Mouse (Mus musculus): ENCODE results near the gene Sdf4. TPM values are rescaled to one million over a fixed set of nuclear protein-coding genes. Genes with fewer than 3 reads are reported as not detected.

Gene Sdf4
- polyA plus RNA-seq (2017; shearing (Covaris generic)) = 100 to 1,000 TPM; 563 to 617 TPM

DNA sequence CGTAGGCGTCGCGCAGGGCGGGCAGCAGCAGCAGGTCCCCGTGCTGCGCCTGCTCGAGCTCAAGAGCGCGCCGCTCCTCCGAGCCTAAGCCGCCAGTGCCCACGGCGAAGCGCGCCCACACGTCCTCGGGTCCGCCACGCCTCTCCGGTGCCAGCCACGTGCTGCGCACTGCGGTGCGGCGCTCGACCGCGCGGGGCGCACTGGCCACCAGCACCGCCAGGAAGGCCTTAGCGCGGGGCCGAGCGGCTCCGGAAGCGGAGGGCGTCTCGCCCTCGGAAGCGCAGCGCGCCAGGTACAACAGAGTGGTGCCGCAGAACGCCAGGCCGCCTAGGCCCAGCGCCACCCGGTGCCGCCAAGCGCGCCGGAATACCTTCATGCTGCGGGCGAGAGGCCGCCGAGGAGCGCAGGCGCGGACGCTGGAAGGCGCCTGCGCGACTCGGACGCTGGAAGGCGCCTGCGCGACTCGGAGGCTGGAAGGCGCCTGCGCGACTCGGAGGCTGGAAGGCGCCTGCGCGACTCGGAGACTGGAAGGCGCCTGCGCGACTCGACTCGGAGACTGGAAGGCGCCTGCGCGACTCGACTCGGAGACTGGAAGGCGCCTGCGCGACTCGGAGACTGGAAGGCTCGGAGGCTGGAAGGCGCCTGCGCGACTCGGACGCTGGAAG, at the start of gene Sdf4, which contains the start of gene B3galt6:
Gene Sdf4, plus strand, starts transcription at position 632 of the 665 bp plus-strand sequence.
Gene B3galt6, minus strand, starts transcription at position 409 of the 665 bp plus-strand sequence.

DNA sequence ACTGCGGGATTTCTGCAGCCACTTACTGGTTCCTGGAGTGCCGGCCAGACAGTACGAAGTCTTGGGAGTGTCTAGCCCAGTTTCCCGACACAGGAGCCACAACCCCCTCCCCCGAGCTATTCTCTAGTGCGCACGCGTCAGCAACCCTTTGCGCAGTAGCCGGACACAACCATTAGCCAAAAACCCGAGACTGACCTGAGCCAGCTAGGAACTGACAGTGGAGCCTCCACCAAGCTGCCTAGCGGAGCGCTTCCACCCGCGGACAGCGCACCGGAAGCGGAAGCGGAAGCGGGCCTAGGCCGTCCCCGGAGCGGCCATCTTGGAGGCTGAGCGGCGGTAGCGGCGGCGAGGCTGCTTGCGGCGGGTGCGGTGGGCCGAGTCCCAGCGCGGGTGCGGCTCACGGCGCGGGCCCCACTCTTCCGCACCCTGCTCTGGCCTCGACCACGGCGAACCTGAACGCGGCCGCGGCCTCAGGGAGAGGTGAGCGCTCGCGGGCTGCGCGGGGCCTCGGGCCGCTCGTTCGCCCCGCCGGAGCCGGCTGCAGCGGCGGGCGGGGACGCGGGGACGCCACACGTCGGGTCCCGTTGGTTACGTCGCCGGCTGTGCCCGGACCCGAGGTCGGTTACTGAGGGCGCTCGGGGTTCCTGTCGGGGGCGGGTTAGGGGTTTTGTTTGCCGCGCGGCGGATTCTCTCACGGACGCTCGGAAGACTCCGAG, 49.0 kb upstream of the Sdf4 start, which contains the start of gene Ube2j2:
Gene Ube2j2, plus strand, starts transcription at position 298 of the 716 bp plus-strand sequence.

DNA sequence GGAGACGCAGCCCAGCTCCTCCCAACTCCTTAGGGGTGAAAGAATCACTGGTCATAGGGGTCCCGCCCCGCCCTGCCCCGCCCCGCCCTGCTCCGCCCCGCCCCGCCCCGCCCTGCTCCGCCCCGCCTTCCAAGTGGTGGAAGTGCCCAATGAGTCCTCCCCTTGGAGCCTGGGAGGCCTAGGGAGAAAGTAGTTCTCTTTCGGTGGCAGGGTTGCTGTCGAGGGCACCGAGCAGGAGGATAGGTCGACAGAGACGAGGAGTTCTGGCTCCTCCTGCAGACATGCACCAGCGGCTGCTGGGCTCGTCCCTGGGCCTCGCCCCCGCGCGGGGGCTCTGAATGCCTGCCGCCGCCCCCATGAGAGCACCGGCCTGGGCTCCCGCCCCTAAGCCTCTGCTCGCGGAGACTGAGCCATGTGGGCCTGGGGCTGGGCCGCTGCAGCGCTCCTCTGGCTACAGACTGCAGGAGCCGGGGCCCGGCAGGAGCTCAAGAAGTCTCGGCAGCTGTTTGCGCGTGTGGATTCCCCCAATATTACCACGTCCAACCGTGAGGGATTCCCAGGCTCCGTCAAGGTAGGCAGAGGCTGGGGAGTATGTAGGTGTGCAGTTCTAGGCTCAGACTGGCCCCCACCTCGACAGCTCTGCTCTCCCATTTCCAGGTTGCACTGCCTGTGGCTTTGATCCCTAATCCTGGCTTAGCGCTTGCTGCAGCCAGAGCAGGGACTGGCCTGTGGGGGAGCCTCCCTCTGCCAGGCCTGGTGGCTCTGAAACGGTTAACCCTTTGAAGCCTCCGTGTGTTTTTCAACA, 30.3 kb upstream of the Sdf4 start, which contains the start of gene C1qtnf12:
Gene C1qtnf12, plus strand, starts transcription at position 152 of the 805 bp plus-strand sequence.

DNA sequence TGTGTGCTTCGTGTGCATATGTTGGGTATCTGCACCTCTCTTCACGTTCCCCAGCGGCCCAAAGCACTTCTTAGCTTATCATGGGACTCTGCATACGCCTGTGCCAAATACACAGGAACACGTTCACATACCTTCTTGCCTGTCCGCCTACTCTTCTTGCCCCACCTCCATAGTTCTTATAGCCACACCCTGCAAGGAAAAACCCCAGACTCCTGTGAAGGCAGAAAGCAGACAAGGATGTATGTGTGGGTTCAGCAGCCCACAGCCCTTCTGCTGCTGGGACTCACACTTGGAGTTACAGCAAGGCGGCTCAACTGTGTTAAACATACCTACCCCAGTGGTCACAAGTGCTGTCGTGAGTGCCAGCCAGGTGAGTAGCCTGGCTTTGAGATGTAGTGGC, 21.0 kb downstream of the Sdf4 start, which contains the start of gene Tnfrsf4:
Gene Tnfrsf4, plus strand, starts transcription at position 207 of the 400 bp plus-strand sequence.

DNA sequence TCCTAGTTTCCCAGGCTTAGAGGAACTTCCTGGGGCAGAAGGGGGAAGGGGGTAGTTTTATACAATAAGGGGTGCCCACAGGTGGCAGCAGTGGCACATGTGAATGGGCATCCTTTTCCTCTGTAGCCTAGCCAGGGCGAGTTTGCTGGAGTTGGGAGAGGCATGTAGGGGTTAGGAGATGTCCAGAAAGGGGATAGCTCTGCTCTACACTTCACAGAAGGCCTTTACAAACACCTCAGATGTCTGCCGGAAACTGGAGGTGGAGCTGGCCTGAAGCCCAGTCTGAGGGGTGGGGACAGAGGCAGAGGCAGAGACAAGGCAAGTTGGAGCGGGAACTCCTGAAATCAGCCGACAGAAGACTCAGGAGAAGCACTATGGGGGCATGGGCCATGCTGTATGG, 33.3 kb downstream of the Sdf4 start, which contains the start of gene Tnfrsf18:
Gene Tnfrsf18, plus strand, starts transcription at position 152 of the 400 bp plus-strand sequence.

DNA sequence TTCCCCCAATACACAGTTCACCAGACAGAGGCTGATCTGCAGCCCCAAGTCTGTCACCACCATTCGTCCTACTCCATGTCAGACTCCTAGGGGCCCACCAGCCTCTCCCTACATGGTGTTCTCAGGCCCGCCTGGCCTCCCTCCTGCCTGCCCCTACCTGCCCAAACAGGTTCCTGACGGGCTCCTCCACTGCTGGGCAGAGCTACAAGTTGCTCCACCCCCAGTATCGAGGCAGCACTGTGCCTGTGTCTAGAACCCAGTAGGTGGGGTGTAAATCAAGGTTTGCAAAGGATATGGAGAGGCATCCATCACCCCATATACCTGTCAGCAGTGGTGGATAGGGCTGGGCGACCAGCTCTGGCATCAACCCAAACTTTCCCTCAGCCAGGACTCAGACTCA, 66.6 kb downstream of the Sdf4 start, which contains the start of gene Ttll10:
Gene Ttll10, minus strand, starts transcription at position 154 of the 400 bp plus-strand sequence.

Other genes with a start within 250 kb of the Sdf4 start
- gene Atad3a, start 231.8 kb upstream of the Sdf4 start, polyA plus RNA-seq (2017; shearing (Covaris generic)) = 10 to 100 TPM; 45.1 to 52.5 TPM
- under 1 TPM in 1 of 2 experiments, not detected in 1; 0.25 TPM for gene Vwa1, start 218.2 kb upstream of the Sdf4 start, polyA plus RNA-seq (2017; shearing (Covaris generic))
- gene Tmem88b, start 207.0 kb upstream of the Sdf4 start, polyA plus RNA-seq (2017; shearing (Covaris generic)) = under 1 TPM in 1 of 2 experiments, not detected in 1; 0.05 TPM
- gene Ankrd65, start 202.4 kb upstream of the Sdf4 start, polyA plus RNA-seq (2017; shearing (Covaris generic)) = under 1 TPM in 1 of 2 experiments, not detected in 1; 0.66 TPM
- 100 to 1,000 TPM; 139 to 192 TPM for gene Mrpl20, start 190.0 kb upstream of the Sdf4 start, polyA plus RNA-seq (2017; shearing (Covaris generic))
- gene Ccnl2, start 180.4 kb upstream of the Sdf4 start, polyA plus RNA-seq (2017; shearing (Covaris generic)) = 100 to 1,000 TPM; 248 to 258 TPM
- 100 to 1,000 TPM; 185 to 200 TPM for gene Aurkaip1, start 161.6 kb upstream of the Sdf4 start, polyA plus RNA-seq (2017; shearing (Covaris generic))
- gene Mxra8, start 153.2 kb upstream of the Sdf4 start, polyA plus RNA-seq (2017; shearing (Covaris generic)) = 1 to 10 TPM; 1.3 to 2.7 TPM
- 10 to 100 TPM; 38.5 to 41.0 TPM for gene Dvl1, start 145.5 kb upstream of the Sdf4 start, polyA plus RNA-seq (2017; shearing (Covaris generic))
- under 1 TPM; 0.37 to 0.61 TPM for gene Tas1r3, start 129.5 kb upstream of the Sdf4 start, polyA plus RNA-seq (2017; shearing (Covaris generic))
- gene Cptp, start 123.4 kb upstream of the Sdf4 start, polyA plus RNA-seq (2017; shearing (Covaris generic)) = 10 to 100 TPM; 13.6 to 15.3 TPM
- gene Ints11, start 123.3 kb upstream of the Sdf4 start, polyA plus RNA-seq (2017; shearing (Covaris generic)) = 100 to 1,000 TPM in 1 of 2 experiments, 10 to 100 TPM in 1; 98.2 to 112 TPM
- 10 to 100 TPM; 22.5 to 39.9 TPM for gene Pusl1, start 101.1 kb upstream of the Sdf4 start, polyA plus RNA-seq (2017; shearing (Covaris generic))
- 10 to 100 TPM; 16.0 to 29.5 TPM for gene Acap3, start 101.0 kb upstream of the Sdf4 start, polyA plus RNA-seq (2017; shearing (Covaris generic))
- gene Ube2j2, start 49.0 kb upstream of the Sdf4 start, polyA plus RNA-seq (2017; shearing (Covaris generic)) = 100 to 1,000 TPM; 140 to 160 TPM
- gene C1qtnf12, start 30.6 kb upstream of the Sdf4 start, polyA plus RNA-seq (2017; shearing (Covaris generic)) = 10 to 100 TPM; 15.8 to 29.0 TPM
- 1 to 10 TPM; 7.4 to 9.5 TPM for gene B3galt6, start 223 bp upstream of the Sdf4 start, polyA plus RNA-seq (2017; shearing (Covaris generic))
- 1,000 to 10,000 TPM in 1 of 2 experiments, 100 to 1,000 TPM in 1; 923 to 1,159 TPM for gene Tnfrsf4, start 21.0 kb downstream of the Sdf4 start, polyA plus RNA-seq (2017; shearing (Covaris generic))
- 1,000 to 10,000 TPM in 1 of 2 experiments, 100 to 1,000 TPM in 1; 560 to 1,034 TPM for gene Tnfrsf18, start 33.3 kb downstream of the Sdf4 start, polyA plus RNA-seq (2017; shearing (Covaris generic))
- under 1 TPM; 0.22 to 0.50 TPM for gene Ttll10, start 66.5 kb downstream of the Sdf4 start, polyA plus RNA-seq (2017; shearing (Covaris generic))
- gene 9430015G10Rik, start 117.1 kb downstream of the Sdf4 start, polyA plus RNA-seq (2017; shearing (Covaris generic)) = 10 to 100 TPM; 13.2 to 14.3 TPM
- under 1 TPM in 1 of 2 experiments, not detected in 1; 0.07 TPM for gene Rnf223, start 137.6 kb downstream of the Sdf4 start, polyA plus RNA-seq (2017; shearing (Covaris generic))
- 1 to 10 TPM; 3.9 to 6.5 TPM for gene Agrn, start 204.6 kb downstream of the Sdf4 start, polyA plus RNA-seq (2017; shearing (Covaris generic))
- gene Isg15, start 207.9 kb downstream of the Sdf4 start, polyA plus RNA-seq (2017; shearing (Covaris generic)) = 10 to 100 TPM; 71.8 to 72.7 TPM
- 10 to 100 TPM; 18.1 to 19.0 TPM for gene AW011738, start 210.4 kb downstream of the Sdf4 start, polyA plus RNA-seq (2017; shearing (Covaris generic))
- 1 to 10 TPM; 1.4 to 2.0 TPM for gene Perm1, start 223.0 kb downstream of the Sdf4 start, polyA plus RNA-seq (2017; shearing (Covaris generic))
- gene Plekhn1, start 242.0 kb downstream of the Sdf4 start, polyA plus RNA-seq (2017; shearing (Covaris generic)) = 10 to 100 TPM; 19.0 to 19.5 TPM
- gene Noc2l, start 243.1 kb downstream of the Sdf4 start, polyA plus RNA-seq (2017; shearing (Covaris generic)) = 100 to 1,000 TPM; 107 to 135 TPM

Data from activated CD4-positive, CD25-positive, alpha-beta regulatory T cell (primary cell).